In genomic region chr11:16795513-16795912, GRCm38 (mm10) we compare ENCODE assay signal across 17 mouse cellular contexts. TPM values are rescaled to one million over a fixed set of nuclear protein-coding genes. Genes with fewer than 3 reads are reported as not detected.
"Had no signal": no experiment of that assay in that cellular context is flagged by ENCODE, and none has a peak within 500 bp of the region (broad histone marks: within the 10 kb centered on the region; RNA-seq: fewer than 3 reads in every experiment).

No protein-coding gene starts in this region.

- H3K4me1 ChIP-seq: midbrain, embryonic 10.5 days; midbrain, embryonic 12.5 days; neural tube, embryonic 13.5 days; neural tube, embryonic 15.5 days had no signal

- H3K9me3 ChIP-seq: midbrain, embryonic 10.5 days; midbrain, embryonic 12.5 days; neural tube, embryonic 13.5 days; neural tube, embryonic 15.5 days had no signal

- H3K4me2 ChIP-seq: lung, embryonic 14.5 days; midbrain, embryonic 12.5 days; neural tube, embryonic 13.5 days; neural tube, embryonic 15.5 days had no signal

- ATAC-seq: midbrain, embryonic 16.5 days had no signal

- DNase-seq: midbrain, embryonic 14.5 days; retina, postnatal 1 day; right cerebral cortex, adult 18-20 months; right cerebral cortex, postnatal 25 days; right cerebral cortex, postnatal 4 days; spleen, adult 18-20 months; thymus, adult 2 months; thymus, postnatal 25 days; thymus, postnatal 4 days had no signal

- H3K9ac ChIP-seq: lung, embryonic 14.5 days; midbrain, embryonic 12.5 days; neural tube, embryonic 13.5 days; neural tube, embryonic 15.5 days had no signal

- H3K4me3 ChIP-seq: midbrain, embryonic 10.5 days; midbrain, embryonic 12.5 days; myocyte; neural tube, embryonic 13.5 days; neural tube, embryonic 15.5 days had no signal

- H3K27ac ChIP-seq: midbrain, embryonic 10.5 days; midbrain, embryonic 12.5 days; neural tube, embryonic 13.5 days; neural tube, embryonic 15.5 days had no signal

- H3K36me3 ChIP-seq: midbrain, embryonic 10.5 days; midbrain, embryonic 12.5 days; neural tube, embryonic 13.5 days; neural tube, embryonic 15.5 days had no signal

- H3K27me3 ChIP-seq: midbrain, embryonic 12.5 days; neural tube, embryonic 13.5 days; neural tube, embryonic 15.5 days had no signal

RNA-seq across cellular contexts. Expression of gene Egfr, which starts 43.5 kb away (rescaled TPM):
- total RNA-seq: megakaryocyte-erythroid progenitor cell, adult 5-6 weeks had no signal
